Mouse (Mus musculus): Measurements from ENCODE around the gene Nrxn1. TPM values are rescaled to one million over a fixed set of nuclear protein-coding genes. Genes with fewer than 3 reads are reported as not detected.

The Nrxn1 gene
- polyA plus RNA-seq, 1 experiment from 2014 or later: 1.7 TPM

DNA sequence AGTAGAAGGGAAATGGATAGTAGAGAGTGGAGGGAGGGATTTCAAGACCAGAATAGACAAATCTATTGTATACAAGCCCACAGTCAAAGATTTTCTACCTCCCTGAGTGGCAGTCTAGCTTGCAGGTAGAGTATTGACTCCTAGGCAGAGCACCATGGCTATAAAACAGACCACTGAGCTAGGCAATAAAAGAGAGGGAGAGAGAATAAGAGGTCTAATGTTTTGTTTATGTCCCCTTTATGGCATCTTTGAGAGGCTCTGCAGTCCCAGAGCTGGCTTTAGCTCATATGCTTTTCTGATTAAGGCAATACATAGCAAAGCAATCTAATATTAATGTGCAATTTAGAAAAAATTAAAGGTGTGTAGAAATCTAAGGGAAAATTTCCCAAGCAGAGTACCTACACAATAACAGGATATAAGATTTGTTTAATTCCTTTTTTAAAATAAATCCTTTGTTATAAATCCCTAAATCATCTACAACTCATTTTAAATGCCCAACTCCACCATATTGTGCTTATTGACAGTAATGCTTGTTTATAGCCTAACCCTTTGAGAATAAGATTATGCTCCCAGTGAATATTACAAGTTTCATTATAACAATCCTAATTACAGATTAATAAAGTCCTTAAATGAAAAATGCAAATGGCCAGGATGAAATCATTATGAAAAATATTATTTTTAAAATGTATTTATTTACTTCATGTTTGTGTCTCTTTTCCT, 613.2 kb downstream of the Nrxn1 start:
- no peak for TF ChIP-seq CTCF (IDR thresholded peaks at IDR 0.05; ENCODE audit: low read depth)
- H3K4me1 ChIP-seq (replicated peaks; ENCODE audit: insufficient read depth, low read length): no peaks in the 10 kb centered on the region

DNA sequence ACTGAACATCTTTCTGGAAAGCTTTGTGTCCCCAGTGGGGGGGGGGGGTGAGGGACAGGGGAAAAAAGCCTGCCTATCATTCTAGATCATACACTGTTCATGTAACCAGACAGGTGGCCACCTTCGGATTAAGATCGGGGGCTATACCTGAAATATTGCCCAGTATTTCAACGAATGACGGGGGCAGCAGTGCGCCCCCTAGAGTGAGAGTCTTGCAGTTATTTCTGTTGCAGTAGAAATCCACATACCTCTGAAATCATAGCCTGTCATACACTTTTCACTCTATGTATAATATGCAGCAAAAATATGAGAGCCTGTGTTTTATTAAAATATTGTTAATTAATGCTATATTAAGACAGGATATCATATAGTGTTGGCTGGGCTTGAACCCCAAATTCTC, 636.1 kb downstream of the Nrxn1 start:
- no peak for DNase-seq (ENCODE audit: low spot score)
- Histone ChIP-seq H3K4me1 (replicated peaks; ENCODE audit: insufficient read depth, low read length) (no peaks in the 10 kb centered on the region), H3K36me3 (ENCODE audit: insufficient read depth, low read length) (no peaks in the 10 kb centered on the region), H3K4me2 (ENCODE audit: low read length) (no peak overlapping the region), H3K9me3 (replicated peaks; ENCODE audit: low read length) (no peaks in the 10 kb centered on the region), H3K27ac (no peak overlapping the region), H3K4me3 (replicated peaks; ENCODE audit: low read depth, low read length) (no peak overlapping the region), H3K27me3 (ENCODE audit: insufficient read depth, low read length) (peaks cover 17% of the 10 kb centered on the region), H3K9ac (ENCODE audit: low read depth, low read length) (no peak overlapping the region)
- peak; percentile 20; the same call in 1 of the 2 replicates for TF ChIP-seq CTCF (IDR thresholded peaks at IDR 0.05; ENCODE audit: low read depth)
- 47% methylated on average over 5 of the region's 5 CpGs for WGBS
- ATAC-seq (replicated peaks; ENCODE audit: low FRiP score, low read depth): no peak

More for the DNA sequence above, 613.2 kb downstream of the Nrxn1 start:
- no peak for DNase-seq (ENCODE audit: low spot score)
- Histone ChIP-seq H3K27me3 (ENCODE audit: insufficient read depth, low read length) (no peaks in the 10 kb centered on the region), H3K4me3 (replicated peaks; ENCODE audit: low read depth, low read length) (no peak overlapping the region), H3K4me2 (ENCODE audit: low read length) (no peak overlapping the region), H3K36me3 (ENCODE audit: insufficient read depth, low read length) (no peaks in the 10 kb centered on the region), H3K9me3 (replicated peaks; ENCODE audit: low read length) (no peaks in the 10 kb centered on the region), H3K27ac (no peak overlapping the region), H3K9ac (ENCODE audit: low read depth, low read length) (no peak overlapping the region)
- ATAC-seq (replicated peaks; ENCODE audit: low FRiP score, low read depth): no peak

DNA sequence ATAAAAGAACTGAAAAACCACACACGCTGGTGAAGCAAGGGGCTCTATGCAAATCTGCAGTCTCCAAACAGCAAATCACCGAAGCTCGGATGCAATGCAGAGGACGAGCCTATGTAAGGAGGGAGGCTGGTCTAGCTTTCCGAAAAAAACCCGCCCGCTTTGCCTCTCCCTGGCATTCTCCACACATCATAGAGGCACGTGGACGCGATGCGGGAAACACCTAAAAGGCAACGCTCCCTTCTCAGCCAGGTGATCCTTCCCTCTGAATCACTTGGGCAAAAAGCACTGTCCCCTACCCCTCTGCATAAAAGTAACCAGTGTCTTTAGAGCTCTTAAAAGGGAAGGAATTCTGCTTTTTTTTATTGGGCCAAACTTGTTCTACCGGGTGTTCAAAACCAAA, 637.0 kb downstream of the Nrxn1 start:
- DNase-seq (ENCODE audit: low spot score): peak; percentile 53
- no peak for TF ChIP-seq CTCF (IDR thresholded peaks at IDR 0.05; ENCODE audit: low read depth)
- H3K4me3 ChIP-seq (replicated peaks; ENCODE audit: low read depth, low read length): peak overlapping the region; percentile 45
- no peaks in the 10 kb centered on the region for H3K4me1 ChIP-seq (replicated peaks; ENCODE audit: insufficient read depth, low read length)
- H3K27ac ChIP-seq: no peak overlapping the region
- no peak overlapping the region for H3K9ac ChIP-seq (ENCODE audit: low read depth, low read length)
- H3K9me3 ChIP-seq (replicated peaks; ENCODE audit: low read length): no peaks in the 10 kb centered on the region
- H3K27me3 ChIP-seq (ENCODE audit: insufficient read depth, low read length): peaks cover 17% of the 10 kb centered on the region
- H3K4me2 ChIP-seq (ENCODE audit: low read length): peak overlapping the region; percentile 71
- H3K36me3 ChIP-seq (ENCODE audit: insufficient read depth, low read length): no peaks in the 10 kb centered on the region
- no peak for ATAC-seq (replicated peaks; ENCODE audit: low FRiP score, low read depth)
- under 1% methylated on average over 13 of the region's 13 CpGs for WGBS

DNA sequence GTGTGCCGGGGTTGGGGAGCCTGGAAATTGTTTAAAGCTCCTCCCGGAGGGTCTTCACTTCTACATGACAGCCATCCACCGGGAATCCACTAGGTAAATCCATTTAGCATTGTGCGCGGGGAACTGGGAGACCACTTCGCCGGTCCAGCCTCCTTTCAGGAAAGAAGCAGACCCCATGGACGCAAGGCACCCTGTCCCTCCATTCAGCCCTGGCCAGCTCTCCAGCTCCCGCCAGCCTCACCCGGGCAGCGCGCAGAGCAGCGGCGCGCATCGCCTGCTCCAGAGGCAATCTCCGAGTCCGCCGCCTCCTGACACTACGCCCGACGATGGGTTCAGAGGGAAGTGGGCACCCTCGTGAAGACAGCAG, 637.5 kb downstream of the Nrxn1 start:
- Histone ChIP-seq H3K4me2 (ENCODE audit: low read length) (peak overlapping the region; percentile 71), H3K9ac (ENCODE audit: low read depth, low read length) (no peak overlapping the region), H3K9me3 (replicated peaks; ENCODE audit: low read length) (no peaks in the 10 kb centered on the region), H3K27ac (no peak overlapping the region), H3K27me3 (ENCODE audit: insufficient read depth, low read length) (peaks cover 17% of the 10 kb centered on the region), H3K36me3 (ENCODE audit: insufficient read depth, low read length) (no peaks in the 10 kb centered on the region), H3K4me1 (replicated peaks; ENCODE audit: insufficient read depth, low read length) (no peaks in the 10 kb centered on the region), H3K4me3 (replicated peaks; ENCODE audit: low read depth, low read length) (peak overlapping the region; percentile 45)
- peak; percentile 39 for DNase-seq (ENCODE audit: low spot score)
- ATAC-seq (replicated peaks; ENCODE audit: low FRiP score, low read depth): peak; percentile 71
- under 1% methylated on average over 23 of the region's 23 CpGs for WGBS
- TF ChIP-seq CTCF (IDR thresholded peaks at IDR 0.05; ENCODE audit: low read depth): no peak

DNA sequence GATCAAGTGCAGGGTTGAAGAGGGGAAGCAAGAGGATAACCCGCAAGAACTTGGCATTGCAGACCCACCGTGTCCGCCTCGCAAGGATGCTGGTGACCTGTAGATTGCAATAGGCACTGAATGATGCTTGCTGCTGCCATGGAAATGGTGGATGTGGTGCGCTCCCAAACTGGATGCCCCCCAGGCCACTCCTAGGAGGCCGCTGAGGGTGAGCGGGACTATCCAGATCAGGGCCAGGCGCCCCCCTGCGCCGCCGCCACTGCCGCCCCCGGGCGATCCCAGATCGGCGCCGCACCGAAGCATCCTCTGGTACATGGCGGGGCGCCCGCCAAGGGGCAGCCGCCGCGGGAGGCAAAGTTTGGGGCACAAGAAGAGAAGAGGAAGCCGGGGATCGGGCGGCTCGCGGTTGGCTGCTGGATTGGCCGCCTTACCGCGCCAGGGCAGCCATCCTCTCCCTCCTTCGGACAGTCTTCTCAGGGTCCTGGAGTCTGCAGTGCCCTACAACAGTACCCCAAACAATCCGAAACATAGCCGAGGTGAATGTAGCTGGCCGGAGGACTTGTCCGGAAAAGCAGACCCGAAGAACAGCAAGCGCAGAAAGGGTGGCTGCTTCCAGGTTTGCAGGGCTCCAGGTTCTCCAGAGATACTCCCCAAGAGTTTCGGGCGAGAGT, 638.0 kb downstream of the Nrxn1 start:
- peak; percentile 25 for DNase-seq (ENCODE audit: low spot score)

DNA sequence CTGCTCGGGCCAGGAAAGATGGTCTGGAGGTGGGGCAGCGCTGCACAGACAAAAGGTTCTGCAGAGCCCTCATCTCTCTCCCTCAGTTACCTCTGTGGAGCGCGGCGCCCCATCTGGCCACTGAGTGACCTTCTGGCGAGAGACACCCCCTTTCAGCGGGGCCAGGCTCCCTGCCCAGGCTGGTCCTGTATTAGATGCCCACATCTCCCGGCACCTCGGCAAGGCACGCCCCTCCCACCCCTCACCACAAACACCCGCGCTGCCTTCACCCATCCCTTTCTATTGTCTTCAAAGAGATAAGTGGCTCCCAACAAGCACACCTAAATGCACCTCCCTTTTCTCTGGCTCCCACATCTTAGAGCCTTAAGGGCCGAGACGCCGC, 638.5 kb downstream of the Nrxn1 start:
- no peak for DNase-seq (ENCODE audit: low spot score)
- Histone ChIP-seq H3K4me3 (replicated peaks; ENCODE audit: low read depth, low read length) (peak overlapping the region; percentile 45), H3K27me3 (ENCODE audit: insufficient read depth, low read length) (peaks cover 17% of the 10 kb centered on the region), H3K36me3 (ENCODE audit: insufficient read depth, low read length) (no peaks in the 10 kb centered on the region), H3K9ac (ENCODE audit: low read depth, low read length) (no peak overlapping the region), H3K9me3 (replicated peaks; ENCODE audit: low read length) (no peaks in the 10 kb centered on the region), H3K4me2 (ENCODE audit: low read length) (peak overlapping the region; percentile 71), H3K4me1 (replicated peaks; ENCODE audit: insufficient read depth, low read length) (no peaks in the 10 kb centered on the region), H3K27ac (no peak overlapping the region)
- no peak for ATAC-seq (replicated peaks; ENCODE audit: low FRiP score, low read depth)
- TF ChIP-seq CTCF (IDR thresholded peaks at IDR 0.05; ENCODE audit: low read depth): no peak
- under 1% methylated on average over 15 of the region's 15 CpGs for WGBS

More for the DNA sequence above, 638.0 kb downstream of the Nrxn1 start:
- Histone ChIP-seq H3K27ac (no peak overlapping the region), H3K27me3 (ENCODE audit: insufficient read depth, low read length) (peaks cover 17% of the 10 kb centered on the region), H3K9me3 (replicated peaks; ENCODE audit: low read length) (no peaks in the 10 kb centered on the region), H3K36me3 (ENCODE audit: insufficient read depth, low read length) (no peaks in the 10 kb centered on the region), H3K9ac (ENCODE audit: low read depth, low read length) (0 out of 2 replicates have a peak overlapping the region, but pooled peaks have one; percentile 4), H3K4me2 (ENCODE audit: low read length) (peak overlapping the region; percentile 71), H3K4me1 (replicated peaks; ENCODE audit: insufficient read depth, low read length) (no peaks in the 10 kb centered on the region), H3K4me3 (replicated peaks; ENCODE audit: low read depth, low read length) (peak overlapping the region; percentile 45)
- WGBS: 1% methylated on average over 41 of the region's 41 CpGs
- ATAC-seq (replicated peaks; ENCODE audit: low FRiP score, low read depth): 0 out of 2 replicates have a peak, but pooled peaks have one; percentile 30
- TF ChIP-seq CTCF (IDR thresholded peaks at IDR 0.05; ENCODE audit: low read depth): no peak
